Mouse (Mus musculus) gastrocnemius, postnatal 14 days (tissue): ENCODE measurements around the gene Tmem132e. TPM values are rescaled to one million over a fixed set of nuclear protein-coding genes. Genes with fewer than 3 reads are reported as not detected.
A peak's percentile ranks its signal among the peaks of the same experiment; 100 is the strongest.

Source experiments
- DNase-seq: peaks from one replicate; pipeline ENCODE4 v3.0.0; 2021; ENCODE audit warnings: mixed read lengths
- intact Hi-C: fragments of 180-260 bp; cut with DNase I; formaldehyde crosslinking; loops from one replicate; pipeline ENCODE4 v1.15.1; 2025; ENCODE audit warnings: low total_unique reads
- total RNA-seq, 2 experiments: library from RNA; stranded (reverse); gene quantifications; 2 replicates each; pipeline ENCODE4 v1.2.3; 2021

Tmem132e gene
- total RNA-seq, 2 experiments from 2014 or later: 0.16 to 0.41 TPM

GRCm38 (mm10) chr11:82421909-82422308 lies 33.2 kb downstream of the Tmem132e start:
- DNase-seq: no peak
- intact Hi-C loops: no loop called here

- intact Hi-C loops: no loop called here
- DNase-seq: no peak
Measured at GRCm38 (mm10) chr11:82423521-82423920, 34.8 kb downstream of the Tmem132e start.

GRCm38 (mm10) chr11:82428801-82429200 lies 40.1 kb downstream of the Tmem132e start:
- intact Hi-C loops: no loop called here
- DNase-seq: no peak

- intact Hi-C loops: no loop called here
Measured at GRCm38 (mm10) chr11:82434091-82434831, 45.6 kb downstream of the Tmem132e start.

GRCm38 (mm10) chr11:82434832-82435182 lies 46.1 kb downstream of the Tmem132e start:
- no peak for DNase-seq
- intact Hi-C loops: no loop called here

More at GRCm38 (mm10) chr11:82434091-82434831, 45.6 kb downstream of the Tmem132e start:
- DNase-seq: no peak

- intact Hi-C loops: no loop called here
- no peak for DNase-seq
Measured at GRCm38 (mm10) chr11:82448485-82448884, 59.8 kb downstream of the Tmem132e start.

GRCm38 (mm10) chr11:82452516-82452915 lies 63.8 kb downstream of the Tmem132e start:
- DNase-seq: no peak
- intact Hi-C loops: no loop called here

GRCm38 (mm10) chr11:82453230-82453629 lies 64.5 kb downstream of the Tmem132e start:
- intact Hi-C loops: no loop called here

GRCm38 (mm10) chr11:82461326-82461725 lies 72.6 kb downstream of the Tmem132e start:
- intact Hi-C loops: no loop called here
- DNase-seq: no peak

More at GRCm38 (mm10) chr11:82453230-82453629, 64.5 kb downstream of the Tmem132e start:
- DNase-seq: no peak

- no peak for DNase-seq
- intact Hi-C loops: no loop called here
Measured at GRCm38 (mm10) chr11:82465536-82465935, 76.8 kb downstream of the Tmem132e start.

- peak; percentile 12 for DNase-seq
- intact Hi-C loops: no loop called here
Measured at GRCm38 (mm10) chr11:82467218-82467617, 78.5 kb downstream of the Tmem132e start.

GRCm38 (mm10) chr11:82471076-82471475 lies 82.4 kb downstream of the Tmem132e start:
- intact Hi-C loops: no loop called here
- no peak for DNase-seq

GRCm38 (mm10) chr11:82473137-82473621 lies 84.5 kb downstream of the Tmem132e start:
- intact Hi-C loops: no loop called here
- DNase-seq: no peak

GRCm38 (mm10) chr11:82476092-82476491 lies 87.4 kb downstream of the Tmem132e start:
- DNase-seq: no peak
- intact Hi-C loops: no loop called here

- intact Hi-C loops: no loop called here
- no peak for DNase-seq
Measured at GRCm38 (mm10) chr11:82477412-82477811, 88.7 kb downstream of the Tmem132e start.

- DNase-seq: no peak
- intact Hi-C loops: no loop called here
Measured at GRCm38 (mm10) chr11:82480941-82481340, 92.2 kb downstream of the Tmem132e start.

GRCm38 (mm10) chr11:82487359-82488086 lies 98.8 kb downstream of the Tmem132e start:
- intact Hi-C loops: no loop called here
- DNase-seq: no peak

- DNase-seq: no peak
- intact Hi-C loops: no loop called here
Measured at GRCm38 (mm10) chr11:82490896-82491295, 102.2 kb downstream of the Tmem132e start.
